Comparison of ENCODE assay signal across 7 mouse cellular contexts in genomic region chr4:133583690-133584058, GRCm38 (mm10). TPM values are rescaled to one million over a fixed set of nuclear protein-coding genes. Genes with fewer than 3 reads are reported as not detected.
A peak's percentile ranks its signal among the peaks of the same experiment; 100 is the strongest.
DNase-seq lines count a peak whose midpoint lies in the region; ATAC-seq and TF ChIP-seq lines count a peak whose summit lies in the region.

No protein-coding gene starts in this region.

- peak overlapping the region; percentile 80 for H3K9ac ChIP-seq in lung, postnatal 0 days (replicated peaks; ENCODE audit: low read depth)

- H3K9me3 ChIP-seq in lung, postnatal 0 days (ENCODE audit: low read length), result no peaks in the 10 kb centered on the region
- H3K9me3 ChIP-seq in limb, embryonic 10.5 days (replicated peaks), result no peaks in the 10 kb centered on the region

- H3K27ac ChIP-seq in lung, postnatal 0 days (ENCODE audit: low read length), result peak overlapping the region; percentile 67
- H3K27ac ChIP-seq in embryonic fibroblast, embryonic 13.5 days (ENCODE audit: insufficient read depth, low read length), result peak overlapping the region; percentile 62
- peak overlapping the region; percentile 84 for H3K27ac ChIP-seq in limb, embryonic 10.5 days
- peak overlapping the region; percentile 81 for H3K27ac ChIP-seq in olfactory bulb, adult 2 months (ENCODE audit: insufficient read depth, low read depth, low read length)

- peak; percentile 20; the same call in 1 of the 2 replicates for ATAC-seq in lung, postnatal 0 days

- H3K27me3 ChIP-seq in lung, postnatal 0 days (replicated peaks; ENCODE audit: insufficient read depth, low read length), result no peaks in the 10 kb centered on the region
- no peaks in the 10 kb centered on the region for H3K27me3 ChIP-seq in limb, embryonic 10.5 days (ENCODE audit: low read depth, poor library complexity, severe bottlenecking)

- H3K4me2 ChIP-seq in lung, postnatal 0 days (replicated peaks; ENCODE audit: low read depth, low read length), result peak overlapping the region; percentile 100

- peaks cover 20% of the 10 kb centered on the region; the same call in 1 of the 2 replicates for H3K36me3 ChIP-seq in lung, postnatal 0 days (ENCODE audit: insufficient read depth, low read length)
- H3K36me3 ChIP-seq in limb, embryonic 10.5 days, result peaks cover 75% of the 10 kb centered on the region

- DNase-seq in lung, postnatal 0 days (ENCODE audit: low spot score), result no peak
- DNase-seq in lung, postnatal 14 days, result no peak
- no peak for DNase-seq in limb, embryonic 10.5 days (ENCODE audit: low spot score)
- no peak for DNase-seq in right cerebral cortex, adult 2 months (ENCODE audit: low spot score in 2 of 2)
- no peak for DNase-seq in cerebellum, adult 8-10 months

- H3K4me3 ChIP-seq in lung, postnatal 0 days (ENCODE audit: low read depth, low read length), result peak overlapping the region; percentile 80
- H3K4me3 ChIP-seq in embryonic fibroblast, embryonic 13.5 days (ENCODE audit: insufficient read depth, low read length), result peak overlapping the region; percentile 63
- peak overlapping the region; percentile 78 for H3K4me3 ChIP-seq in limb, embryonic 10.5 days
- peak overlapping the region; percentile 72 for H3K4me3 ChIP-seq in olfactory bulb, adult 2 months (ENCODE audit: insufficient read depth, low read depth, low read length)

- no peak for TF ChIP-seq CTCF in lung, postnatal 0 days (IDR thresholded peaks at IDR 0.05)
- TF ChIP-seq CTCF in embryonic fibroblast, embryonic 13.5 days (IDR thresholded peaks at IDR 0.05; ENCODE audit: borderline replicate concordance, insufficient read depth, low read length), result no peak
- no peak for TF ChIP-seq CTCF in olfactory bulb, adult 2 months (IDR thresholded peaks at IDR 0.05; ENCODE audit: insufficient read depth, low read depth, low read length)

- WGBS in lung, postnatal 0 days, result 60% methylated on average over 6 of the region's 6 CpGs
- 69% methylated on average over 6 of the region's 6 CpGs for WGBS in limb, embryonic 10.5 days
- 65% methylated on average over 6 of the region's 6 CpGs for WGBS in olfactory bulb, adult 2 months

- TF ChIP-seq EP300 in lung, postnatal 0 days (IDR thresholded peaks at IDR 0.05), result no peak

- no peak for TF ChIP-seq POLR2A in embryonic fibroblast, embryonic 13.5 days (IDR thresholded peaks at IDR 0.05; ENCODE audit: low read depth, low read length)
- no peak for TF ChIP-seq POLR2A in olfactory bulb, adult 2 months (IDR thresholded peaks at IDR 0.05; ENCODE audit: insufficient read depth, low read depth, low read length)

- H3K4me1 ChIP-seq in lung, postnatal 0 days (ENCODE audit: insufficient read depth, low read depth, low read length), result no peaks in the 10 kb centered on the region; the same call in 1 of the 2 replicates
- H3K4me1 ChIP-seq in embryonic fibroblast, embryonic 13.5 days (ENCODE audit: control insufficient read depth, insufficient read depth, low read length), result no peaks in the 10 kb centered on the region; the same call in 1 of the 2 replicates
- peaks cover 16% of the 10 kb centered on the region for H3K4me1 ChIP-seq in limb, embryonic 10.5 days
- H3K4me1 ChIP-seq in olfactory bulb, adult 2 months (ENCODE audit: control insufficient read depth, insufficient read depth, low read length), result peaks cover 8% of the 10 kb centered on the region

RNA-seq across cellular contexts. Expression of gene Gpn2, which starts 0.5 kb away (rescaled TPM):
- polyA plus RNA-seq in lung, postnatal 0 days (2015; fragmentation: Nextera tagmentation; extraction: Ambion mirVana), result 15.8 and 17.6 TPM in 2 replicates
- polyA plus RNA-seq in embryonic fibroblast, embryonic 13.5 days (2011; ENCODE audit: insufficient read length, low read depth, missing spikeins), result 10.9 and 12.2 TPM in 2 replicates
- 31.3 and 31.6 TPM in 2 replicates for polyA plus RNA-seq in limb, embryonic 10.5 days (2016; fragmentation: Nextera tagmentation; extraction: Ambion mirVana)
- not detected in 2 replicates for polyA plus RNA-seq in olfactory bulb, adult 2 months (2012; ENCODE audit: insufficient read depth, insufficient read length, low replicate concordance, missing spikeins)

RNA-seq across cellular contexts. Expression of gene Gpatch3, which starts 9.1 kb away (rescaled TPM):
- 6.7 and 7.1 TPM in 2 replicates for polyA plus RNA-seq in lung, postnatal 0 days (2015; fragmentation: Nextera tagmentation; extraction: Ambion mirVana)
- 4.8 and 5.7 TPM in 2 replicates for polyA plus RNA-seq in embryonic fibroblast, embryonic 13.5 days (2011; ENCODE audit: insufficient read length, low read depth, missing spikeins)
- polyA plus RNA-seq in limb, embryonic 10.5 days (2016; fragmentation: Nextera tagmentation; extraction: Ambion mirVana), result 12.9 and 14.0 TPM in 2 replicates
- polyA plus RNA-seq in olfactory bulb, adult 2 months (2012; ENCODE audit: insufficient read depth, insufficient read length, low replicate concordance, missing spikeins), result not detected in 2 replicates

RNA-seq across cellular contexts. Expression of gene Sfn, which starts 18.3 kb away (rescaled TPM):
- polyA plus RNA-seq in lung, postnatal 0 days (2015; fragmentation: Nextera tagmentation; extraction: Ambion mirVana), result 23.7 and 32.4 TPM in 2 replicates
- 8.4 and 12.1 TPM in 2 replicates for polyA plus RNA-seq in embryonic fibroblast, embryonic 13.5 days (2011; ENCODE audit: insufficient read length, low read depth, missing spikeins)
- 29.7 and 38.7 TPM in 2 replicates for polyA plus RNA-seq in limb, embryonic 10.5 days (2016; fragmentation: Nextera tagmentation; extraction: Ambion mirVana)
- polyA plus RNA-seq in olfactory bulb, adult 2 months (2012; ENCODE audit: insufficient read depth, insufficient read length, low replicate concordance, missing spikeins), result not detected in 2 replicates

RNA-seq across cellular contexts. Expression of gene Nr0b2, which starts 30.5 kb away (rescaled TPM):
- polyA plus RNA-seq in lung, postnatal 0 days (2015; fragmentation: Nextera tagmentation; extraction: Ambion mirVana), result 0.37 and 0.39 TPM in 2 replicates
- not detected in 2 replicates for polyA plus RNA-seq in embryonic fibroblast, embryonic 13.5 days (2011; ENCODE audit: insufficient read length, low read depth, missing spikeins)
- 0.13 TPM in 1 of 2 replicates, not detected in the other for polyA plus RNA-seq in limb, embryonic 10.5 days (2016; fragmentation: Nextera tagmentation; extraction: Ambion mirVana)
- polyA plus RNA-seq in olfactory bulb, adult 2 months (2012; ENCODE audit: insufficient read depth, insufficient read length, low replicate concordance, missing spikeins), result not detected in 2 replicates

RNA-seq across cellular contexts. Expression of gene Nudc, which starts 37.9 kb away (rescaled TPM):
- polyA plus RNA-seq in lung, postnatal 0 days (2015; fragmentation: Nextera tagmentation; extraction: Ambion mirVana), result 130 and 154 TPM in 2 replicates
- 84.2 and 89.6 TPM in 2 replicates for polyA plus RNA-seq in embryonic fibroblast, embryonic 13.5 days (2011; ENCODE audit: insufficient read length, low read depth, missing spikeins)
- 493 and 582 TPM in 2 replicates for polyA plus RNA-seq in limb, embryonic 10.5 days (2016; fragmentation: Nextera tagmentation; extraction: Ambion mirVana)
- 355 TPM in 1 of 2 replicates, not detected in the other for polyA plus RNA-seq in olfactory bulb, adult 2 months (2012; ENCODE audit: insufficient read depth, insufficient read length, low replicate concordance, missing spikeins)

Comparison
In these comparisons a context has a peak if more than half of its experiments do, and no peak if none do; other contexts are left out.
1. RNA of gene Gpn2, which starts 0.5 kb away (polyA plus RNA-seq): 31.3 to 31.6 TPM in limb, embryonic 10.5 days, 15.8 to 17.6 TPM in lung, postnatal 0 days and 10.9 to 12.2 TPM in embryonic fibroblast, embryonic 13.5 days; not detected in olfactory bulb, adult 2 months; every median in the first group is over 10 times any median in the second.
2. Peak in every context shown above with its lines, with median percentiles within 50 percentile points of each other: H3K27ac ChIP-seq and H3K4me3 ChIP-seq.